Mouse (Mus musculus): ENCODE results near the gene Spata3.

- TF ChIP-seq GATA1 (IDR thresholded peaks at IDR 0.05; ENCODE audit: borderline replicate concordance, low read length): no peak
- TF ChIP-seq FLI1 (IDR thresholded peaks at IDR 0.05; ENCODE audit: low read length): no peak
Observed at GRCm38 (mm10) chr1:86056284-86056683, 39.7 kb downstream of the Spata3 start.
